Mouse (Mus musculus) stomach, embryonic 14.5 days (tissue): ENCODE data around the gene Dhfr. TPM values are rescaled to one million over a fixed set of nuclear protein-coding genes. Genes with fewer than 3 reads are reported as not detected.

Source experiments
- ATAC-seq: fragments of 200-750 bp; cut with Nextera tagmentation; 2 replicates; pipeline ENCODE4 v1.8.0; 2017; ENCODE audit warnings: low read depth, moderate TSS enrichment; ENCODE audit not compliant: insufficient number of reproducible peaks, insufficient read depth, low FRiP score
- H3K27ac ChIP-seq: fragments of 300-500 bp; sonication (generic); 2 replicates; pipeline ENCODE4 v1.5.1; 2014; ENCODE audit warnings: mild to moderate bottlenecking, low read length, moderate library complexity, mixed read lengths
- H3K27me3 ChIP-seq: fragments of 300-500 bp; sonication (generic); 2 replicates; pipeline ENCODE4 v1.6.1; 2014; ENCODE audit warnings: low read length, control low read depth, mixed read lengths; ENCODE audit not compliant: control insufficient read depth, insufficient read depth
- H3K36me3 ChIP-seq: fragments of 300-500 bp; sonication (generic); 2 replicates; pipeline ENCODE4 v1.6.1; 2014; ENCODE audit warnings: mild to moderate bottlenecking, control low read depth, low read length, moderate library complexity, mixed read lengths; ENCODE audit not compliant: control insufficient read depth, insufficient read depth
- H3K4me1 ChIP-seq: fragments of 300-500 bp; sonication (generic); 2 replicates; pipeline ENCODE4 v1.6.1; 2014; ENCODE audit warnings: low read length, control low read depth, mixed read lengths; ENCODE audit not compliant: control insufficient read depth, insufficient read depth
- H3K4me2 ChIP-seq: fragments of 300-500 bp; sonication (generic); replicated peaks from 2 replicates; pipeline ENCODE4 v1.6.1; 2014; ENCODE audit warnings: low read depth, low read length, control low read depth
- H3K4me3 ChIP-seq: fragments of 300-500 bp; sonication (generic); 2 replicates; pipeline ENCODE4 v1.5.1; 2014; ENCODE audit warnings: low read depth, low read length, control low read depth
- H3K9ac ChIP-seq: fragments of 300-500 bp; sonication (generic); replicated peaks from 2 replicates; pipeline ENCODE4 v1.6.1; 2014; ENCODE audit warnings: low read depth, mild to moderate bottlenecking, control low read depth, low read length, moderate library complexity, mixed read lengths
- H3K9me3 ChIP-seq: fragments of 300-500 bp; sonication (generic); 2 replicates; pipeline ENCODE4 v1.6.1; 2016; ENCODE audit warnings: low read depth, low read length, control low read depth; ENCODE audit not compliant: control insufficient read depth
- WGBS: fragments of 180-500 bp; shearing (Covaris S2); extraction: QIAGEN DNeasy Blood & Tissue Kit; methylation state at CpG from one replicate; pipeline ENCODE4 v1.1.7; 2014; 5-methylcytosine and 5-hydroxymethylcytosine counted together
- polyA plus RNA-seq: library from polyadenylated mRNA; unstranded; fragments of >200 nt; fragmentation: Nextera tagmentation; extraction: Ambion mirVana; gene quantifications from 2 replicates; pipeline ENCODE4 v1.2.1, GENCODE M21; 2014

Gene Dhfr
- polyA plus RNA-seq, 1 experiment from 2014 or later = 15.3 TPM

GRCm38 (mm10) chr13:92398491-92399384, 44.2 kb downstream of the Dhfr start:
- no peaks in the 10 kb centered on the region for H3K9me3 ChIP-seq
- 72% methylated on average over 11 of the region's 11 CpGs for whole genome bisulfite sequencing
- no peak overlapping the region for H3K4me3 ChIP-seq
- H3K4me2 ChIP-seq = no peak overlapping the region
- no peaks in the 10 kb centered on the region for H3K4me1 ChIP-seq
- no peak for ATAC-seq
- H3K9ac ChIP-seq = no peak overlapping the region
- no peaks in the 10 kb centered on the region for H3K36me3 ChIP-seq
- no peak overlapping the region for H3K27ac ChIP-seq
- H3K27me3 ChIP-seq = no peaks in the 10 kb centered on the region

GRCm38 (mm10) chr13:92402063-92402462, 47.5 kb downstream of the Dhfr start:
- no peak overlapping the region for H3K4me3 ChIP-seq
- no peaks in the 10 kb centered on the region for H3K27me3 ChIP-seq
- no peak overlapping the region for H3K27ac ChIP-seq
- no peak overlapping the region for H3K4me2 ChIP-seq
- no peaks in the 10 kb centered on the region for H3K4me1 ChIP-seq
- no peaks in the 10 kb centered on the region for H3K36me3 ChIP-seq
- WGBS = 23% methylated on average over 2 of the region's 2 CpGs
- no peak for ATAC-seq
- H3K9me3 ChIP-seq = no peaks in the 10 kb centered on the region
- H3K9ac ChIP-seq = no peak overlapping the region

GRCm38 (mm10) chr13:92403496-92403895, 49.0 kb downstream of the Dhfr start:
- WGBS = 64% methylated on average over 3 of the region's 3 CpGs
- no peak for ATAC-seq
- Histone ChIP-seq H3K36me3 (no peaks in the 10 kb centered on the region), H3K9me3 (no peaks in the 10 kb centered on the region), H3K27me3 (no peaks in the 10 kb centered on the region), H3K4me2 (no peak overlapping the region), H3K4me3 (no peak overlapping the region), H3K9ac (no peak overlapping the region), H3K27ac (no peak overlapping the region), H3K4me1 (no peaks in the 10 kb centered on the region)

GRCm38 (mm10) chr13:92410486-92410885, 56.0 kb downstream of the Dhfr start:
- Histone ChIP-seq H3K27me3 (no peaks in the 10 kb centered on the region), H3K9ac (no peak overlapping the region), H3K4me1 (no peaks in the 10 kb centered on the region), H3K4me3 (no peak overlapping the region), H3K27ac (no peak overlapping the region), H3K9me3 (no peaks in the 10 kb centered on the region), H3K4me2 (no peak overlapping the region), H3K36me3 (no peaks in the 10 kb centered on the region)
- ATAC-seq = no peak
- WGBS = 82% methylated on average over 2 of the region's 2 CpGs

GRCm38 (mm10) chr13:92419630-92420029, 65.1 kb downstream of the Dhfr start:
- no peak overlapping the region for H3K4me2 ChIP-seq
- no peak overlapping the region for H3K4me3 ChIP-seq
- no peak overlapping the region for H3K9ac ChIP-seq
- H3K36me3 ChIP-seq = no peaks in the 10 kb centered on the region
- no peaks in the 10 kb centered on the region for H3K4me1 ChIP-seq
- ATAC-seq = no peak
- no peaks in the 10 kb centered on the region for H3K9me3 ChIP-seq
- 86% methylated on average over 11 of the region's 11 CpGs for WGBS
- peaks cover under 1% of the 10 kb centered on the region; the same call in 1 of the 2 replicates for H3K27me3 ChIP-seq
- no peak overlapping the region for H3K27ac ChIP-seq

GRCm38 (mm10) chr13:92423711-92424110, 69.2 kb downstream of the Dhfr start:
- Histone ChIP-seq H3K9me3 (no peaks in the 10 kb centered on the region), H3K9ac (no peak overlapping the region), H3K27ac (no peak overlapping the region), H3K4me1 (0 out of 2 replicates have a peak, but pooled peaks cover 11% of the 10 kb centered on the region), H3K4me2 (no peak overlapping the region), H3K27me3 (peaks cover 19% of the 10 kb centered on the region; the same call in 1 of the 2 replicates), H3K4me3 (no peak overlapping the region), H3K36me3 (no peaks in the 10 kb centered on the region)
- ATAC-seq = no peak
- 51% methylated on average over 3 of the region's 3 CpGs for WGBS

- WGBS = under 1% methylated on average over 53 of the region's 54 CpGs
- H3K27me3 ChIP-seq = peaks cover 19% of the 10 kb centered on the region; the same call in 1 of the 2 replicates
Measured at GRCm38 (mm10) chr13:92425758-92426264, 71.3 kb downstream of the Dhfr start, which contains the start of gene Ankrd34b. Gene Ankrd34b, plus strand, starts transcription at chr13:92425896.

GRCm38 (mm10) chr13:92426294-92427051, 71.9 kb downstream of the Dhfr start:
- Histone ChIP-seq H3K9me3 (no peaks in the 10 kb centered on the region), H3K4me2 (peak overlapping the region; percentile 100), H3K9ac (no peak overlapping the region), H3K4me1 (0 out of 2 replicates have a peak, but pooled peaks cover 11% of the 10 kb centered on the region), H3K27me3 (peaks cover 19% of the 10 kb centered on the region; the same call in 1 of the 2 replicates), H3K4me3 (peak overlapping the region; percentile 49), H3K27ac (no peak overlapping the region), H3K36me3 (no peaks in the 10 kb centered on the region)
- ATAC-seq = 0 out of 2 replicates have a peak, but pooled peaks have one; percentile 35
- under 1% methylated on average over 87 of the region's 92 CpGs for WGBS

More at GRCm38 (mm10) chr13:92425758-92426264, 71.3 kb downstream of the Dhfr start, which contains the start of gene Ankrd34b:
- Histone ChIP-seq H3K4me1 (0 out of 2 replicates have a peak, but pooled peaks cover 11% of the 10 kb centered on the region), H3K9me3 (no peaks in the 10 kb centered on the region), H3K36me3 (no peaks in the 10 kb centered on the region), H3K4me2 (peak within 1 kb of the TSS; percentile 100), H3K27ac (no peak within 1 kb of the TSS), H3K9ac (no peak within 1 kb of the TSS), H3K4me3 (peak within 1 kb of the TSS; percentile 49)
- ATAC-seq = peak; percentile 63
